Mouse (Mus musculus) liver, adult 2 months (tissue): ENCODE measurements at regions not wholly inside any gene's neighbourhood (a gene's known extent, or its start where the extent isn't known, plus 50 kb on each side); places are given as distances from the start of the nearest gene placed in this dataset.

ENCODE experiments used
- CTCF ChIP-seq: fragments of 200-500 bp; IDR thresholded peaks from 2 replicates; pipeline ENCODE4 v1.5.1; 2011; ENCODE audit warnings: low read depth, low read length, control low read depth
- POLR2A ChIP-seq: fragments of 200-500 bp; IDR thresholded peaks from 2 replicates; pipeline ENCODE4 v1.6.1; 2011; ENCODE audit warnings: low read length, control low read depth; ENCODE audit not compliant: insufficient read depth; ENCODE audit errors: extremely low read depth

DNA sequence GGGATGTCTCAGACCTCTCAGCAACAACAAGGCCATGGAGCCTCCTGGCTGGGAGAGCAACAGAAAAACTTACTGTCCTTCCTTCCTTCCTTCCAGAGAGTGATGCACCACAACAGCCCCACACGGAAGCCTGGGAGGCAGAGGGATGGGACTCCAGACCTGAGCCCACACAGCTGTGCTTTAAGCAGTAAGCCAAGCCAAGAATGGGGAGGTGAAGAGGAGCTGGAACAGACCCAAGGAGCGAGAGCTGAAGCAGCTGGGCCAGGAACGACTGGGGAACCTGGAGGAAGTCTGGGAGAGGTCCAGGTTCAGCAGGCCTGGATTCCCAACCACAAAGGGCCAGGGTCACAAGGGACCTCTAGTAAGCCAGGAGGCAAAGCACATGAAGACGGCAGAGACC is 67.5 kb downstream of the Cpn2 start:
- TF ChIP-seq POLR2A, result no peak
- no peak for TF ChIP-seq CTCF
